Mouse (Mus musculus): ENCODE measurements around the gene Wdr11.

The Wdr11 gene

GRCm38 (mm10) chr7:129621141-129621540 is 29.5 kb downstream of the Wdr11 start:
- Histone ChIP-seq H3K27me3 (ENCODE audit: insufficient read depth, low read length) (no peaks in the 10 kb centered on the region), H3K4me3 (replicated peaks; ENCODE audit: low read length) (no peak overlapping the region), H3K36me3 (ENCODE audit: insufficient read depth, low read length) (peaks cover 70% of the 10 kb centered on the region), H3K9me3 (ENCODE audit: low read length) (no peaks in the 10 kb centered on the region), H3K4me1 (replicated peaks; ENCODE audit: low read depth, low read length) (no peaks in the 10 kb centered on the region)
- TF ChIP-seq CTCF (conservative IDR thresholded peaks at IDR 0.05; ENCODE audit: low read length) (no peak), NANOG (IDR thresholded peaks at IDR 0.05; ENCODE audit: borderline replicate concordance, low read length) (no peak)

- H3K36me3 ChIP-seq (ENCODE audit: insufficient read depth, low read length), result peaks cover 93% of the 10 kb centered on the region
- TF ChIP-seq NANOG (IDR thresholded peaks at IDR 0.05; ENCODE audit: borderline replicate concordance, low read length) (no peak), POU5F1 (IDR thresholded peaks at IDR 0.05; ENCODE audit: borderline replicate concordance, low read length) (no peak), CTCF (conservative IDR thresholded peaks at IDR 0.05; ENCODE audit: low read length) (no peak)
- H3K9me3 ChIP-seq (ENCODE audit: low read length), result no peaks in the 10 kb centered on the region
- H3K4me1 ChIP-seq (replicated peaks; ENCODE audit: low read depth, low read length), result 0 out of 2 replicates have a peak, but pooled peaks cover 3% of the 10 kb centered on the region
- no peak overlapping the region for H3K4me3 ChIP-seq (replicated peaks; ENCODE audit: low read length)
- no peaks in the 10 kb centered on the region for H3K27me3 ChIP-seq (ENCODE audit: insufficient read depth, low read length)
These were observed 38.7 kb downstream of the Wdr11 start for GRCm38 (mm10) chr7:129630351-129630750.

GRCm38 (mm10) chr7:129631453-129631852 is 39.8 kb downstream of the Wdr11 start:
- H3K36me3 ChIP-seq (ENCODE audit: insufficient read depth, low read length), result peaks cover 92% of the 10 kb centered on the region
- TF ChIP-seq POU5F1 (IDR thresholded peaks at IDR 0.05; ENCODE audit: borderline replicate concordance, low read length) (no peak), CTCF (conservative IDR thresholded peaks at IDR 0.05; ENCODE audit: low read length) (no peak), NANOG (IDR thresholded peaks at IDR 0.05; ENCODE audit: borderline replicate concordance, low read length) (no peak)
- H3K9me3 ChIP-seq (ENCODE audit: low read length), result no peaks in the 10 kb centered on the region

GRCm38 (mm10) chr7:129635898-129636640 is 44.4 kb downstream of the Wdr11 start:
- no peak for TF ChIP-seq NANOG (IDR thresholded peaks at IDR 0.05; ENCODE audit: borderline replicate concordance, low read length)
- TF ChIP-seq POU5F1 (IDR thresholded peaks at IDR 0.05; ENCODE audit: borderline replicate concordance, low read length), result no peak
- TF ChIP-seq CTCF (conservative IDR thresholded peaks at IDR 0.05; ENCODE audit: low read length), result no peak
- peaks cover 57% of the 10 kb centered on the region for H3K36me3 ChIP-seq (ENCODE audit: insufficient read depth, low read length)
- 0 out of 2 replicates have a peak, but pooled peaks cover 2% of the 10 kb centered on the region for H3K4me1 ChIP-seq (replicated peaks; ENCODE audit: low read depth, low read length)
- H3K27me3 ChIP-seq (ENCODE audit: insufficient read depth, low read length), result no peaks in the 10 kb centered on the region
- no peaks in the 10 kb centered on the region for H3K9me3 ChIP-seq (ENCODE audit: low read length)
- no peak overlapping the region for H3K4me3 ChIP-seq (replicated peaks; ENCODE audit: low read length)

More at GRCm38 (mm10) chr7:129631453-129631852, 39.8 kb downstream of the Wdr11 start:
- no peak overlapping the region for H3K4me3 ChIP-seq (replicated peaks; ENCODE audit: low read length)
- 0 out of 2 replicates have a peak, but pooled peaks cover 3% of the 10 kb centered on the region for H3K4me1 ChIP-seq (replicated peaks; ENCODE audit: low read depth, low read length)
- no peaks in the 10 kb centered on the region for H3K27me3 ChIP-seq (ENCODE audit: insufficient read depth, low read length)

- no peak overlapping the region for H3K4me3 ChIP-seq (replicated peaks; ENCODE audit: low read length)
These were observed 45.3 kb downstream of the Wdr11 start for GRCm38 (mm10) chr7:129636992-129637391.

GRCm38 (mm10) chr7:129637906-129638475 is 46.3 kb downstream of the Wdr11 start:
- no peaks in the 10 kb centered on the region for H3K9me3 ChIP-seq (ENCODE audit: low read length)
- no peaks in the 10 kb centered on the region for H3K27me3 ChIP-seq (ENCODE audit: insufficient read depth, low read length)
- TF ChIP-seq NANOG (IDR thresholded peaks at IDR 0.05; ENCODE audit: borderline replicate concordance, low read length) (no peak), CTCF (conservative IDR thresholded peaks at IDR 0.05; ENCODE audit: low read length) (no peak), POU5F1 (IDR thresholded peaks at IDR 0.05; ENCODE audit: borderline replicate concordance, low read length) (no peak)
- H3K36me3 ChIP-seq (ENCODE audit: insufficient read depth, low read length), result peaks cover 38% of the 10 kb centered on the region
- no peaks in the 10 kb centered on the region for H3K4me1 ChIP-seq (replicated peaks; ENCODE audit: low read depth, low read length)
- no peak overlapping the region for H3K4me3 ChIP-seq (replicated peaks; ENCODE audit: low read length)

More at GRCm38 (mm10) chr7:129636992-129637391, 45.3 kb downstream of the Wdr11 start:
- Histone ChIP-seq H3K4me1 (replicated peaks; ENCODE audit: low read depth, low read length) (no peaks in the 10 kb centered on the region), H3K9me3 (ENCODE audit: low read length) (no peaks in the 10 kb centered on the region), H3K36me3 (ENCODE audit: insufficient read depth, low read length) (peaks cover 48% of the 10 kb centered on the region), H3K27me3 (ENCODE audit: insufficient read depth, low read length) (no peaks in the 10 kb centered on the region)
- TF ChIP-seq NANOG (IDR thresholded peaks at IDR 0.05; ENCODE audit: borderline replicate concordance, low read length) (no peak), POU5F1 (IDR thresholded peaks at IDR 0.05; ENCODE audit: borderline replicate concordance, low read length) (no peak), CTCF (conservative IDR thresholded peaks at IDR 0.05; ENCODE audit: low read length) (no peak)

GRCm38 (mm10) chr7:129639006-129639405 is 47.3 kb downstream of the Wdr11 start:
- H3K4me3 ChIP-seq (replicated peaks; ENCODE audit: low read length), result no peak overlapping the region
- H3K4me1 ChIP-seq (replicated peaks; ENCODE audit: low read depth, low read length), result no peaks in the 10 kb centered on the region
- peaks cover 28% of the 10 kb centered on the region for H3K36me3 ChIP-seq (ENCODE audit: insufficient read depth, low read length)
- no peaks in the 10 kb centered on the region for H3K27me3 ChIP-seq (ENCODE audit: insufficient read depth, low read length)
- H3K9me3 ChIP-seq (ENCODE audit: low read length), result no peaks in the 10 kb centered on the region
- no peak for TF ChIP-seq POU5F1 (IDR thresholded peaks at IDR 0.05; ENCODE audit: borderline replicate concordance, low read length)
- TF ChIP-seq NANOG (IDR thresholded peaks at IDR 0.05; ENCODE audit: borderline replicate concordance, low read length), result no peak
- TF ChIP-seq CTCF (conservative IDR thresholded peaks at IDR 0.05; ENCODE audit: low read length), result no peak

GRCm38 (mm10) chr7:129639833-129640232 is 48.2 kb downstream of the Wdr11 start:
- Histone ChIP-seq H3K4me3 (replicated peaks; ENCODE audit: low read length) (no peak overlapping the region), H3K36me3 (ENCODE audit: insufficient read depth, low read length) (peaks cover 20% of the 10 kb centered on the region), H3K9me3 (ENCODE audit: low read length) (no peaks in the 10 kb centered on the region), H3K4me1 (replicated peaks; ENCODE audit: low read depth, low read length) (no peaks in the 10 kb centered on the region), H3K27me3 (ENCODE audit: insufficient read depth, low read length) (no peaks in the 10 kb centered on the region)
- no peak for TF ChIP-seq CTCF (conservative IDR thresholded peaks at IDR 0.05; ENCODE audit: low read length)
